Mouse (Mus musculus): ENCODE measurements around the gene Zmiz1. TPM values are rescaled to one million over a fixed set of nuclear protein-coding genes. Genes with fewer than 3 reads are reported as not detected.

Gene Zmiz1
- total RNA-seq, 1 experiment from 2014 or later = 96.9 TPM

DNA sequence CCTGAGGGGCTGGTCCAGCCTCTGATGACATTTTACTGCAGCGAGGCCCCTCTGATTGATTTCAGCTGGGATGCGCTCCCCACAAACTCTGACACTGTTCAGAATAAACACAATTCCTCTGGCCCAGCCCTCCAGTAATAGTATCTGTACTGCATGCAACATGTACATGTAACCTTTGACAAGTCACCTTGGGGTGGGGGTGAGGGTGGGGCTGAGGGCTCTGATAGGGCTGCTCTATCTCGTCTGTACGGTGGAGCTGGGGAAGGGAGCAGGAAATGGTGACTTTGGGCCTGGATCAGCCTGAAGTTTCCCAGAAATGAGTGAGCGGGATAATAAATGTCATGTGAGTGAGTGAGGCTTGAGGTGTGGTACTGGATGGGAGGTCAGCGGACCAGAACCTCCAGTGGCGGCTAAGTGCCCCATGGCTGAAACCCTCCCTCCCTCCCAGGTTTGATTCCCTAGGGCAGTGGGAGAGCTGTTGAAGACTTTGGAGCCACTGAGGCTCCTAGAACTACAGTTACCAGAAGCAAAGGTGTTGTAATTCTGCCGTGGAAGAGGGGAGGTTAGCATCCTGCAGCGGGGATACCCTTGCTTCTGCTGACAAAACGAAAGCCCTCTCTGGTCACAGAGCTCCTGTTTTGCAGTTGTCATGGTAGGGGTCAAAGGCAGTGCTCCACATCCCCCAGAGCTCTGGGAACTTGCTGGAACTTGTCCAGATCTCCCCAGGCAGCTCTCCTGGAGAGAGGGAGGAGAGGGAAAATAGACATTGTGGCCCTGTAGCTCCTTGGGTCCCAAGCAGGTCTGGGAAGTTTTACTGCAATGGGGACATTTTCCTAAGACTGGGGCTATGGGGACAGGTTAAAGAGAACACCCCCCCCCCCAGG, 153.1 kb downstream of the Zmiz1 start:
- no peak for DNase-seq

DNA sequence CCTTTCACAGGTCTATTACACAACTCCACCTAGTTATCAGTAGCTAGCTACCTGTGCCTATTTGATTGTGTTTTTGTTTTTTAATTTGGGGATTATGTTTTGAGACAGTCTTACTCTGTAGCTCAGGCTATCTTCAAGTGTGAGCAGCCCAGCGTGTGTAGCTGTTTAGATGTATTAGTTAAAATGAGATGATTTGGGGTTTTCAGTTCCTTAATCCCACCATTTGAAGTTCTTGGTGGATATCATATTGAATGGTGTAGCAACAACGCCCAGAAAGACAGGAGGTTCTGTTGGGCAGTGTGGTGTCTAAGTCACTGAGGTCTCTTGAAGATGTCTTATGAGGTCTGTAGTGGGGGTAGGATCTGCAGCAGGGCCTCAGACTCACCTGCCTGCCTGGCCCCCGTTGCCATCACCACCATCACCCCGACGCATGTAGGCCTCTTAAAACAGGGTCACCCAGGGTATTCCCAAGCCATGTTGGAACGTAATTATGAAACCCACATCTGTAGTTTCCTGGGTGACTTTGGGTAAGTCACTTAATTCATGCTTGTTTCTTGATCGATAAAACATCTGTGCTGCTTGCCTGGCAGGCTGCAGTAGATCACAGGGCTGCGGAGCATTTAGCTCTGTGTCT, 155.1 kb downstream of the Zmiz1 start:
- DNase-seq = no peak

DNA sequence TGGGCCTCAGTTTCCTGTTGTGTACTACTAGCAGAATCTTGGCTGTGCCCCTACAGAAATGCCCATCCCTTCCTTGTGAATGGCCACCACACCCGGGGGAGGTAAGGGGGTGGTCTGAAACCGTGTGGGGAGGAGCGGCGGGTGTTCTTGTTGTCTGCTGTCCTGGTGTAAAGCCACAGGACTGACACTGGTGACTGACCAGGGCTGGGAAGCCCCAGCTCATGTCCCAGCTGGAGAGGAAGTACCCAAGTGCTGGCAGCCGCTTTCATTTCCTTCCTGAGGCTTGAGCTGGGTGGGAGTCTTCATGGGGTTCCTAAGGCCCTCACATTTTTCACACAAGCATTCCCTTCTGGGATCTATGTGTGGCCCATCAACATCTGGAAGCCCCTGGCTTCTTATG, 155.7 kb downstream of the Zmiz1 start:
- DNase-seq = peak; percentile 28

DNA sequence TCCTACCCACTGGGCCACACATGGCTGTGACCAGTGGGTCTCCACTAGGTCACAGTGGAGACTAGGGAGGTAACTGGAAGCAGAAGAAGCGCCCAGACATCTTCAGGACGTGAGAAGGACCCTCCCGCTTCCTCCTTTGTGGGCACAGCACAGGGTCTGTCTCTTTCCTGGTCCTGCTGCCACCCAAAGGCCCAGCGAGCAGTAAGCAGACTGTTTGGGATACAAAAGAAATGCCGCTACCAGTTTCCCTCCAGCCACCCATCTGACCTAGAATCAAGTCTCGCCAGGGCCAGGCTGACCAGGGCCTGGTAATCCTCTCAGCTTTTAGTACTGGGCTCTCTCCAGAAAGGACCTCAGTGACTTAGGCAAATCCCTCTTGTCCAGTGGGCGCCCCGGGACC, 156.6 kb downstream of the Zmiz1 start:
- no peak for DNase-seq

DNA sequence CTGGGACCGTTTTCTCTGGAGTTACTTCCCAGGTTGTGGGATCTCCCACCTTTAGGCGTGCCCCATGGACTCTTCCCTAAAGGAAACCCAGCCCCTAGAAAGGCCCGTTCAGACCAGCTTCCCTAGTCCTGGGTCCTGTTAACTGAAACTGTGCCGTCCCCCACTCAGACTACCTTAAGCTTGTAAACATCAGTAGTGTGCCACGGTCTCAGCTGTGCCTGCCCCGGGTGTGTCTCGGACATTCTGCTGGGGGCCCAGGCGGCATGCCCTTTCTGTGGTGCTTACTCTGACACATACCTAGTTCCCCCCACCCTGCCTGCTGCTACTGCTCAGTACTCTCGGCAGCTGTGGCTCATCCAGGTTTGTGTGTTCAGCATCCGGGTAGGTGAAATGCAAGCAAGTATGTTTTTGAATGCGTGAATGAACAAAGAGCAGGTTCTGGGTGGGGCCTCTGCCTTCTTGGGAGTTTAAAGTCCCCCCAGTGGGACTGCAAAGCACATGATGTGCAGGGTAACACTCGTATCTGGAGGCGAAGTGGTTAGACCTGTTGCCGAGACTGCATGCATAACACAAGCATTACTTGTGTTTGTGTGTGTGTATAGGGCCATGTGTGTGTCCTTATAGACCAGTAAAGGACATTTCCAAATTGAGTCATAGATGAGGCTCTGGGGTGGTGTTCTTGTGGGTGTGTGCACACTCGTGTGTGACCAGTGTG, 157.2 kb downstream of the Zmiz1 start:
- DNase-seq = no peak

DNA sequence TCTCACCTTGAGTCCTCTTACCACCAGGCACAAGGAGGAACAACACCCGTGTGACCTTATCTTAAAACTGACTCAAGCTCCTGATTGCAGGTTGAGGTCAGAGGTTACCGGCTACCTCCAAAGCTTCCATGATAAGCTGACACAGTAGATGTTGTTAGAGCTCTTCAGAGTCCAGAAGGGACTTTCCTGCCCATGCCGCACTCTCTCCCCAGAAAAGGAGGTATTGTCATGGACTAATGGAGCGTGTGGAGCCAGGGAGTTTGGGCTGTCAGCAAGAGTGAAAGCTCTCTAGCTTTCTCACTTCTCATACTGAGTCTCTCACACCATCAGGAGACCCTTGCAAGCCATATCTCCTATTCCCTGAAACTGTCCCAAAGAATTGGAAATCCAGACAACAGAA, 158.3 kb downstream of the Zmiz1 start:
- no peak for DNase-seq

DNA sequence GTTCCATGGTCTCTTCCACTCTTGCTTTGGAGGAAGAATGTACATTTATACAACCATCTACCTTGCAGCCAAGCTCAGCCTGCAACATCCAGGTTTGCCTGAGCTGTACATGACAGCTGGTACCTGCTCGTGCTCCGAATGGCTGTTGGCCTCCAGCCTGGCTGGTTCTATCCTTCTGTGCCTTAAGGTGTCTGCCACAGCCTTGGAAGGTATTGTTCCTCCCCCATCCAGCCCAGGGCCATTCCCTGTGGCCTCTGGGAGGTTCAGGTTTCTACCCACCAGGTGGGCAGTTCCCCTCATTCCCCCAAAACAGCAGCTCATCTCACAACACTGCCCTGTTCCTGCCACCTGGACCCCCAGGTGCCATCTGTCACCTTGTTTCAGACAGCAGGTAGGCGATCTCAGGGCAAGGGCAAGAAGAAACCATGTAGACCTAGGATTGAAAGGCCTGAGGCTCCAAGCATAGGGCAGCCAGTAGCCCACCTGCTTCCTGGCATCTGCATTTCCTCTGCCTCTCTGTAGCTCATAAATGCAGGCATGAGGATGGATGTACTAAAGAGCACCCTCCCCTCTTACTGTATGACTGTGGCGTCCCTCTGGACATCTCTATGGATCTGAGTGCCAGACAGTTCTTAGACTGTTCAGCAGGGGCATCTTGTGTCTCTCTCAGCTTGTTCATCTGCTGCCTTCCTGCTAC, 160.2 kb downstream of the Zmiz1 start:
- DNase-seq = no peak

DNA sequence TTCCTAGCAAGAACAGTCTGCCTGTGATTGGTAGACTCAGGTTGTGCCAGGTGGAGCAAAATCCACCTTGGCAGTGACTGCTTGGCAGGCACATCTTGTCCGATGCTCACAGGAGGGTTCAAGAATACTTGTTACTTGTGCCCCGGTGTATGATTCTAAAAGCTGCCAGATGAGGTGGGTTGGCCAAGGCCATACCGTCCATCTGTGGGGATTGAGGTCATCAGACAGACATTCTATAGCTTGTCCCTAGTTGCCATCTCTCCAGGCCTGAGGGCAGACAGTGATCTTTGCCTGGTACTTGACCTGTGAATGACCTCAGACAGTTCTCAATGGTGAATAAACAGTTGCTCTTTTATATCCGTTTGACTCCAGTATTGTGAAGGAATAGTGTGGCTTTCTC, 161.8 kb downstream of the Zmiz1 start:
- DNase-seq = no peak

DNA sequence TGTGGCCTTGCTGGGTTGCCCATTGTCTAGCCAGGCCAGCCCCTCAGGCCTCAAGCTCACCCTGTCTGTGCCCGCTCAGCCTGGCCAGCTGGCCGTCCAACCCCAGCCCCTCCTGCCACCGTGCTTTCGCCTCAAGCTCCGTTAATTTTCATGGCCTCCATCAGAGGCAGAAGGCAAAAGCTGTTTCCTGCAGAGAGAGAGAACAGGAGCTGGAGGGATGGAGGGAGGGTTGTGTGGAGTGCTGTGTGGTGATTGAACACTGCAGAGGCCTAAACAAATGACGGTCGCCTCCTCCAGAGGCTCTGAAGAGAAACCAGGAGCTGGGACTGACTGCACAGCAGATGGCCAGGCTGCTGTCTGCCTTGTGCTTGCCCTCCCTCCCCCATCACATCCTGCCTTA, 164.7 kb downstream of the Zmiz1 start:
- no peak for DNase-seq

DNA sequence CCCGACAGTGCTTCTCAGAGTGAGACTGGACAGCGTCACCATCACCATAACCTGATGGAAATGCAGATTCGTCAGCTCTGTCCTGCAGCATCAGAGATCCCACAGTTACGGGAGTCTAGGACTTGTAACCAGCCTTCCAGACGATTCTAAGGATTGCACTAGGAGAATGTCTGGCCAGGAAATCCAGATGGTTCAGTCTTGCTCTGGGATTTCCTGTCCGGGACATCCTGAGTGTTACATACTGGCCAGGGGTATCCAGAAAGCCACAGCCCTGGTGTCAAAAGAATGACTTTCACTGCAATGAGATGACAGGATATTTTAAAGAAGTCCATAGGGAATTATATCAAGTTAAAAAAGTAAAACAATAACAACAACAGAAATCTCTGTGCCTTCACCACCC, 165.7 kb downstream of the Zmiz1 start:
- no peak for DNase-seq

DNA sequence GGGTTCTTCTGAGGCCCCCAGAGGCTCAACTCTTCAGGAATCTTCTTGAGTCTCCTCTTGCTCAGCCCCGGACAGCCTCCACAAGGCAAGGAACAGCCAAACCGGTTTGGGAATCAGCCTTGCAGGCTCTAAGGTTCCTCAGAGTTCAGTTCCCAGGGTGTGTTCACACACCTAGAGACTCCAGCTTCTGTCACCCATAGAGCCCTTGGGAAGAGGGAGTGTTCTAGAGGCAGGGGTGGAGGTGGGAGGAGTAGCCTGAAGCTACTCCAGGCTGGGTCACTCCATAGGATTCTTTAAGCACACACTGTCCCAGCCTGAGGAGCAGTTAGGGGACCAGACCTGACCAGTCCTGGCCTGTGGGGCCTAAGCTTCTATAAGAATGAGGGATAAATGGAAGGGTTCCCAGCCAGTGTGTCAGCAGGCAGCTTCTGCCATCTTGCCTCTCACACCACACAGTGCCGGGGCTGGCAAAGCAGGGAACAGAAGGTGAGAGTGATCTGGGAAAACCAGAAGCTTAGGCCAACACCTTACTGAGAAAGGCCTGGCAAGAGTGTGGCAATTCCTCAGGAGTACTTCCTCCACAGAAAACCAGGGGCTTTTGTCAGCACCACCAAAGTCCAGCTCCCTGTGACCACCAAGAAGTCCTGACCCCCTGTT, 168.7 kb downstream of the Zmiz1 start:
- no peak for DNase-seq

DNA sequence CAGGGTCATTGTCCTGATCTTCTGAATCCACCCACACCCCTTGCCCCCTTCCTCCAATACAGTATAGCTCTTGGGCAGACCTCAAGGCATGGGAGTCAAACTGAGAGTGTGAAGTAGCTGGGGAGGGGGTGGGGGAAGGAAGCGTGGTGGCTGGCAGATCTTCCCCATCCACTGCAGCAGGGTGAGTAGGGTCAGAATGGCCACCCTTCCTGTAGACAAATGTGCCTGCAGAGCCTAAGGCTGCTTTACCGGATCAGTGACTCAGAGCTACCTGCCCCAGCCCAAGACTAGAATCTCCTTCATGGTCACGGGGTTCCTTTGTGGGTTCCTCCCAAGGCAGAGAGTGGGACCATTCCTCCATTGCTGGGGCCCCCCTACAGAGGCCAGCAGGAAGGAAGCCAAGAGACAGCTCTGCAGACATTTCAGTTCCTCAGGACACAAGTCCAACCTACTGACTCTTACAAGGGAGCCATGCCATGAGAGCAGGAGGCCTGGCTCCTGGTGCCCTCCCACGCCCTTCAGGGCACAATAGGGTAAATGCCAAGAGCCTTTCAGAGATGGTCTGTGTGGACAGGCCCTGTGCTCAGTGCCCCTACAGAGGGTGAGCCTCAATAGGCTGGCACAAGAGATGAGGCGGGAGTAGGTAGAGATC, 169.6 kb downstream of the Zmiz1 start:
- no peak for DNase-seq

DNA sequence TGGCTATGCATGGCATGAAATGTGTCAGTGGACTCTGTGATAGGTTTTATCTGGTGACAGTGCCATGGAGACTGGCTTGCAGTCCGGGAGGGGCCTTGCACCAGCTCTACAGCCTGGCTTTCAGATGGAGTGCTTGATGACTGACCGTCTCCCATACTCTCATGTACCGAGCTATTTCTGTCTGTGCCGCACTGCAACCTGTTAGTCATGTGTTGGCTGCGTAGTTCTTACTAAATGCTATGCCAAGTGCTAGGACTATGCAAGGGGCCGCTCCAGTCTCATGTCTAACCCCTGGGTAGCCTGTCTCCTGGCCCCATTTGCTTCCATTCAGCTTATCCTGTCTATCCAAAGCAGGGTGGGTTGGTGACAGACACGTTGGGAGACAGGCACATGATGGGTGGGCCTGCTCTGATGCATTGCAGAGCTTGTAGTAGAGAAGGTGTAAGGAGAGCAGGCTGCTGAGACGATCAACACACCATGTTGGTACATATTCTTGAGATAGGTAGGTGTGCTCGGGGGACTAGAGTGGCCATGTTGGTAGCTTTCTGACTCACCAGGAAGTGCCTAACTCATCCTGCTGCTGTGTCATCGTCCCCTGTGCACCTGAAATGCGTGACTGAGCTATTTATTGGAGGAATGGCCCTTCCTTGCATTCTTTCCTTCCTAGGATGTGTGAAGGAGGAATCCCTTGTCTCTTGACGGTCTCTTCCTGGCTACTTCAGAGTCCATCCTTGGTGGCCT, 171.1 kb downstream of the Zmiz1 start:
- DNase-seq = no peak

DNA sequence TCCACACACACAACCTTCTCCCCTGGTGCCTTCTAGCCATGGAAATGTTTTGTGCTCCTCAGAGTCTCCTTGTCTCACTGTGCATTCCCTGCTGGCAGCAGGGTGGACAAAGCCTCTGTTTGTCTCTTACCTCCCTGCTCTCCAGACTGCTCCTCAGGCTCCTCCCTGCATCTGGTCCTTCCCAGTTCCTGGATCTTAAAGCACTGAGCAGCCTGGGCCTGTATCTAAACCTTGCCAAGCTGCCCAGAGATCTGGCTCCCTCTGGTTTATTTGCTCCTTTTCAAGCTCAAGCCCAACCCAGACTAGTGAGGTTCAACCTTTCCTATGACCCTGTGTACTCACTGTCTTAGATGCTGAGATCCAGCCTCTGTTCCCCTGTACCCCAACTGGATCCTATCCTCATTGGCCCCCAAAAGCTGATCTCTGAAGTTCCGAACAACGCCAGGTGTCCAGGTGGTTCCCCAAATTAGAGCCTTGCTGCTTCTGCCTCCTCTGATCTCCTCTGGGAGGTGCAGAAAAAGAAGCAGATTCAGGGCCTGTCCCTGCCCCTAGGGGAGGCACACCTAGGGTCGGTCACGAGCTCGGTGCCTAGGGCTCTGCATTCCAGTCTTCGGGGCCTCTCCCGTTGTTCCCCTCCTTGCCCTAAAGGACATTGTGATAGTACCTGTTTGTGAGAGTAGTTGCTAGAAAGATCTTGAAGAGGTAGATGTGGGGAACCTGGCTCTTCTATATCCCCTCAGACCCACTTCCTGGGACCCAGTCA, 171.8 kb downstream of the Zmiz1 start:
- no peak for DNase-seq

DNA sequence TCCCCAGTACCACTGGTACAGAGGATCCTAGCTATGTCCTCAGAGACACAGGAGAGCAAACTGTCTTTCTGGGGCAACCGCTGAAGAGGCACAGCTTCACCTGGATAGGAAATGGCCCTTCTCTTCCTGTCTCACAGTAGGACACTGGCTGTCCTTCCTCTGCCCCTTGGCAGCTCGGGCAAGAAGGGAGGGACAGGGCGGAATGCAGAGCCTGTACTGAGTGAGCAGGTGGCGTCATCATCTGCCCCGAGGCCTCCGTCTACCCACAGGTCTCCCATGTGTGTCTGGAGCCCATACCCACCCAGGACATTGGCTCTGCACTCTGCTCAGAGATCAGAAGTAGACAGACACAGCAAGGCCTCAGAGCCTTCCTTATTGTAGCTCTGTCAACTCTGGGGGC, 172.5 kb downstream of the Zmiz1 start:
- peak; percentile 31 for DNase-seq

DNA sequence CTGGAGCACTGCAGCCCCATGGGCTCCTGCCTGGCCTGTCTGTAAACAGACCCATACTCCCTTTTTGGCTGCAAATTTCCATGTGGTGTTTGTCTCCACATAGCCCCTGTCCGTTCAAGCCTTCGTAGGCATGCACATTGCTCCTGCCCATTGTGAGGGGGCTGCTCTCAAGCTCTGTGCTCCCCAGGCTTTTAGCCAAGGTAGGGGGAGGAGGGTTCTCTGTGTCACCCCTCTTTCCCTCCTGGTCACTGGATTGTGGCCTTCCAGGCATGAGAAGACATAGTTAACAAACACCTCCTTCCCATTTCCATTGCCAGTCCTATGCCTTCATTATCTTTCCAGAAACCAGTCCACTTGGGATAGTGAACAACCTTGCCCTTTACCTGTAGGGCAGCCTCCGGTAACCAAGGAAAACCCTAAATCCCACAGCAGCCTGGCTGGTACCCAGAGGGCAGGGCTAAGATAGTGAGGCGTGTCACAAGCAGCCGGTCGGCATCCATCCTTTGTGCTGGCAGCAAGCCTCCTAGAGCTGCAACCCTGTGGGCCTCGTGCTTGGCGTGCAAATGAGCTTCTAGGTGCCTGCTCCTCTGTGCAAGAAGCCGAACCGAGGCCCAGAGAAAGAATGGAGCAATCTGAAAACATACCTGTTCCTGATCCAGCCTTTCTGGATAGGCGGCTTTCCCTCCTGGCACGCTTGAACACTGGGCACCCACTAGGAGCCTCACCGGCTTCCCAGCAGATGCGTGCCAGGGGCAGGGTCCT, 174.7 kb downstream of the Zmiz1 start:
- peak; percentile 61 for DNase-seq

DNA sequence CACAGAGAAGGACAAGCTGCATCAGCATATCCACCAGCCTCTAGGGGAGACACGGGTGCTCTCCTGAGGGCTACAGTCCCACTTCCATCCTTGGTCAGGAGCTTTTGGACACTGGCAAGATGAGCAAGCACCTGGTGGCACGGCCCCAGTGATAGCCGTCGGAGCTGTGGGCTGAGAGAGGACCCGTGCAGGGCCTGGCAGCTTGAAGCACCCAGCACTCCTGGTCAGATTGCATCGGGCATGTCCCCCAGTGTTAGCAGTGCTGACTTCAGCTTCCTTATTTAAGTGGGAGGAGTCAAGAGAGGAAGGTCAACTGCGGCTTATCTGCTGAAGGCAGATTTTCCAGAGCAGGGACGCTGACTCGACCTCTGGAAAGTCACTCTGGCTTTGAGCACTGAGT, 175.3 kb downstream of the Zmiz1 start:
- peak; percentile 33 for DNase-seq

DNA sequence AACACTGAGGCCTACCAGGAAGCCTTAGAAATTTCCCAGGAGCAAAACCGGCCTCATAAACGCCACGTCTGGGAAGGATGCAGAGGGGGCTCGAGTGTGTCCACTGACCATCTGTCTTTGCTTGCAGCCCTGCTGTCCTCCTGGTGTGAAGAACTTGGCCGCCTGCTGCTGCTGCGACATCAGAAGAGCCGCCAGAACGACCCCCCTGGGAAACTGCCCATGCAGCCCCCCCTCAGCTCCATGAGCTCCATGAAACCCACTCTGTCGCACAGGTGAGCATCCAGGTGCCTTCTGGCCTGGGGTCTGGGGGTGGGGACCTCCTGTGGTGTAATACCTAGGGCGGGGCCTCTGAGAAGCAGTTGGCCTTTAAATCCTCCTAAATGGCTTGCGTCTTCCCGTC, 176.8 kb downstream of the Zmiz1 start:
- no peak for DNase-seq

DNA sequence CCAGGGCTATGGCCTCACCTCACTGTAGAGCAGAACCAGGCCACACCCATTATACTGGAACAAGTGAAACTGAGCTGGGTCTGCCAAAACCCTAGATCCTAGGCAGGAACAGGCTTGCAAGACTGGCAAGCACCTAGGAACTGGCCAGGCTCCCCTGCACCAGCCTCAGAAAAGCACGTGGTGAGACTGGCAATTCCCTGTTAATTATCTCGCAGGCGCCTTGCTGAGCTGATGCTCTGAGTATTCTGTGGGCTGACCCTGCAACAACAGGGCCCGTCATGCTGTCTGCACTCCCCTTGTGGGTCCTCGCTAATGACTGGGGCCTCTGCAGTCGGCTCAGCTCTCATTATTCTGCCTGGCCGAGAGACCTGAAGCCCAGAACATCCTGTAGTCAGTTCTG, 177.3 kb downstream of the Zmiz1 start:
- peak; percentile 43 for DNase-seq

All from adrenal gland, postnatal 14 days (tissue).